Mouse (Mus musculus) ES-Bruce4 (cell line): ENCODE measurements around the gene Myof. TPM values are rescaled to one million over a fixed set of nuclear protein-coding genes. Genes with fewer than 3 reads are reported as not detected.

ENCODE experiments used
- H3K27ac ChIP-seq: 2 replicates; pipeline ENCODE4 v1.5.1; 2012; ENCODE audit warnings: low read length, inconsistent platforms; ENCODE audit not compliant: insufficient read depth
- H3K27me3 ChIP-seq: 2 replicates; pipeline ENCODE4 v1.6.1; 2012; ENCODE audit warnings: mild to moderate bottlenecking, low read length, inconsistent platforms; ENCODE audit not compliant: control insufficient read depth, poor library complexity, insufficient read depth, severe bottlenecking
- H3K36me3 ChIP-seq: 2 replicates; pipeline ENCODE4 v1.6.1; 2012; ENCODE audit warnings: inconsistent platforms, mild to moderate bottlenecking, low read length, moderate library complexity; ENCODE audit not compliant: control insufficient read depth, poor library complexity, insufficient read depth, severe bottlenecking
- H3K4me1 ChIP-seq: one replicate; pipeline ENCODE4 v1.8.1; 2011; ENCODE audit warnings: low read length; ENCODE audit not compliant: control insufficient read depth, insufficient read depth
- H3K4me3 ChIP-seq: 2 replicates; pipeline ENCODE4 v1.5.1; 2011; ENCODE audit warnings: low read depth, mild to moderate bottlenecking, low read length
- H3K9ac ChIP-seq: 2 replicates; pipeline ENCODE4 v1.6.1; 2012; ENCODE audit warnings: low read depth, mild to moderate bottlenecking, inconsistent platforms; ENCODE audit not compliant: poor library complexity, severe bottlenecking
- H3K9me3 ChIP-seq: replicated peaks from 2 replicates; pipeline ENCODE4 v1.6.1; 2012; ENCODE audit warnings: mild to moderate bottlenecking, low read length, inconsistent platforms; ENCODE audit not compliant: control insufficient read depth, poor library complexity, insufficient read depth, severe bottlenecking
- CTCF ChIP-seq: IDR thresholded peaks from one replicate; pipeline ENCODE4 v1.8.1; 2011; ENCODE audit warnings: low read depth, low read length
- EP300 ChIP-seq: IDR thresholded peaks from 2 replicates; pipeline ENCODE4 v1.6.1; 2011; ENCODE audit warnings: low read depth, low read length; ENCODE audit not compliant: insufficient read depth
- POLR2A ChIP-seq: IDR thresholded peaks from one replicate; pipeline ENCODE4 v1.8.1; 2011; ENCODE audit warnings: low read length; ENCODE audit not compliant: insufficient read depth
- polyA plus RNA-seq: library from polyadenylated mRNA; stranded (reverse); fragments of >200 nt; gene quantifications from 2 replicates; pipeline ENCODE4 v1.2.4, GENCODE M21; 2011; ENCODE audit warnings: low read depth; ENCODE audit not compliant: missing spikeins, insufficient read depth, insufficient read length

Myof gene
- polyA plus RNA-seq, 1 experiment = 23.1 TPM

GRCm38 (mm10) chr19:37970004-37970403, 73.4 kb downstream of the Myof start:
- Histone ChIP-seq H3K4me1 (no peaks in the 10 kb centered on the region), H3K36me3 (no peaks in the 10 kb centered on the region)

DNA sequence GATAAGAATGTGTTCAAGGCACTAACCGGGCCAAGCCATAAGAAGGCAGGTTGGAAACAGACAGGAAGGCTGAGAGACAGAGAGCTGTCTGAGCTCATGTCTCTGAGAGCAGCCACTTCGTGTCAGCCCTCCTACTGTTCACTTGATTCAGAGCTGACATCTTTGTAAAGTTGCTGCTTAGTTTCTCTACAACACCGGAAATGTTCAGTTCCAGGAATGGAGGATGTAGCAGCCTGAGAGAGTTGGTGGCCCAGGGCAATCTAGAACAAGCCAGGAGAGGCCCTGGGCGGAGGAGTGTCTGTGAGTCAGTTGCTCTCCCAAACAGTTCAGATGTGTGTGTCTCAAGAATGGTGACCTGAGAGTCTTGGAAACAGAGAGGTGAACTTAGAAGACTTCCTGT, 77.5 kb downstream of the Myof start:
- no peak overlapping the region for H3K27ac ChIP-seq
- no peak overlapping the region for H3K4me3 ChIP-seq
- H3K4me1 ChIP-seq = no peaks in the 10 kb centered on the region
- H3K9me3 ChIP-seq = no peaks in the 10 kb centered on the region
- TF ChIP-seq POLR2A = no peak
- TF ChIP-seq CTCF = no peak
- TF ChIP-seq EP300 = no peak
- H3K36me3 ChIP-seq = no peaks in the 10 kb centered on the region
- H3K9ac ChIP-seq = no peak overlapping the region
- no peaks in the 10 kb centered on the region; the same call in 1 of the 2 replicates for H3K27me3 ChIP-seq

More at GRCm38 (mm10) chr19:37970004-37970403, 73.4 kb downstream of the Myof start:
- TF ChIP-seq EP300 (no peak), POLR2A (no peak), CTCF (no peak)
- Histone ChIP-seq H3K9me3 (no peaks in the 10 kb centered on the region), H3K27ac (no peak overlapping the region), H3K4me3 (no peak overlapping the region), H3K9ac (no peak overlapping the region), H3K27me3 (no peaks in the 10 kb centered on the region)

GRCm38 (mm10) chr19:37963421-37963820, 80.0 kb downstream of the Myof start:
- no peak for TF ChIP-seq CTCF
- TF ChIP-seq POLR2A = no peak
- no peak for TF ChIP-seq EP300
- Histone ChIP-seq H3K9ac (no peak overlapping the region), H3K4me3 (no peak overlapping the region), H3K27me3 (no peaks in the 10 kb centered on the region; the same call in 1 of the 2 replicates), H3K36me3 (no peaks in the 10 kb centered on the region), H3K27ac (no peak overlapping the region), H3K4me1 (no peaks in the 10 kb centered on the region), H3K9me3 (no peaks in the 10 kb centered on the region)

- Histone ChIP-seq H3K9me3 (no peaks in the 10 kb centered on the region), H3K4me1 (no peaks in the 10 kb centered on the region), H3K36me3 (no peaks in the 10 kb centered on the region), H3K9ac (no peak overlapping the region), H3K4me3 (no peak overlapping the region), H3K27ac (no peak overlapping the region), H3K27me3 (no peaks in the 10 kb centered on the region; the same call in 1 of the 2 replicates)
- TF ChIP-seq CTCF (no peak), EP300 (no peak), POLR2A (no peak)
Observed at GRCm38 (mm10) chr19:37960791-37961190, 82.6 kb downstream of the Myof start.

DNA sequence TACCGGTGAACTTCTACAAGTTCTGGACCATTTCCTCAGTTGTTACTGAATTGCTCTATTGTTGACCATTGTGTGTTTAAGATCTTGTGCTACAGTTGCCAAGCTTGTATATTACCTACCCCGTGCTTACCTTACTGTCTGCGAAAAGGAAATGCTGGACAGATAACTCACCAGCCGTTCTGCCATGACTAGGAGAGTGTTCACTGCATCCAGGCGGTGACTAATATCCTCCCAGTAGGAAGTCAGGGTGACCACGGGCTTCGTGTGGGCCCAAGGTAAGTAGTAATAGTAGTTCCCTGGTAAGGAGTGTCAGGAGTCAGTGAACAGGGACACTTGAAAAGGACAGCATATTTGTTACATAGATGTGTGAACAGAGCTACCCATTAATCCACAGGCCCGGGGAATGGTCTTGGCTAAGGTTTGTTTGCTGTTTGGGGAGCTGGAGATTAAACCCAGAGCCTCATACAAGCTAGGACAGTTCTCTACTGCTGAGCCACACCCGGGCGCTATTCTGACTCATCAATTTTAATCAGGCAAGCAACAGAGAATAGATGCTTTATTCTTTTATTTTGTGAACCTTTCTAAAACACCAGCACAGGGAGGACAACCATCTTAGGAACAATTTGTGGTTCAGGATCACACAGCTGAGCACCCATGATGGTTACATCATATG, 83.7 kb downstream of the Myof start:
- H3K27me3 ChIP-seq = no peaks in the 10 kb centered on the region; the same call in 1 of the 2 replicates
- H3K9me3 ChIP-seq = no peaks in the 10 kb centered on the region
- no peaks in the 10 kb centered on the region for H3K4me1 ChIP-seq
- no peak overlapping the region for H3K9ac ChIP-seq
- no peak overlapping the region for H3K27ac ChIP-seq
- no peak overlapping the region for H3K4me3 ChIP-seq
- H3K36me3 ChIP-seq = no peaks in the 10 kb centered on the region
- TF ChIP-seq EP300 (no peak), CTCF (no peak), POLR2A (no peak)

DNA sequence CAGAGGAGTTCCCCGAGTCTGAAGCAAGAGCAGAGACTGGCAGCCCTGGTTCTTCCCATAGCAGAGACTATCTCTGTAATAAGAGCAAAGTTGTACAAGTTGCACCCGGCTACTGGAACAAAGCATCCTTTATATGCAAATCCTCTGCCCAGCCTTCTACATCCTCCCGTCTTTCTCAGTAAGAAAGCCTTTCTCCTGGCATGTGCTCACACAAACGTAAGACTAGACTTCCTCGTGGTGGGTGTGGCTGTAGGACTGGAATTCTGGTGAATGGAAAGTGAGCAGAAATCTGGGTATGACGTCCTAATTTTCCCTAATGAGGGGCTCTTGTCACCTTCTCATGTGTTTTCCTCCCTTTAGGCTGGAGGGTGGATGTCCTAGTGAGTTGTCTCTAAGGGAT, 84.3 kb downstream of the Myof start:
- Histone ChIP-seq H3K27me3 (no peaks in the 10 kb centered on the region; the same call in 1 of the 2 replicates), H3K36me3 (no peaks in the 10 kb centered on the region), H3K9ac (no peak overlapping the region), H3K4me1 (no peaks in the 10 kb centered on the region), H3K4me3 (no peak overlapping the region), H3K9me3 (no peaks in the 10 kb centered on the region), H3K27ac (no peak overlapping the region)
- no peak for TF ChIP-seq CTCF
- TF ChIP-seq EP300 = no peak
- no peak for TF ChIP-seq POLR2A
